Mouse (Mus musculus) MEL (cell line): Measurements from ENCODE around the gene Trank1.

ENCODE experiments used
- CTCF ChIP-seq, 3 experiments: IDR thresholded peaks in 2 of 3; conservative IDR thresholded peaks in 1 of 3; 2 replicates each; pipeline ENCODE4 v1.5.1; 2011 to 2012; ENCODE audit warnings: low read length in 3 of 3, low read depth in 2 of 3, mild to moderate bottlenecking in 2 of 3, improper control_type of control experiment in 1 of 3, inconsistent platforms in 1 of 3, mixed read lengths in 1 of 3, moderate library complexity in 1 of 3; ENCODE audit not compliant: control insufficient read depth in 1 of 3, insufficient read depth in 1 of 3, poor library complexity in 1 of 3, severe bottlenecking in 1 of 3
- POLR2A ChIP-seq, 2 experiments: IDR thresholded peaks; 2 replicates each; pipeline ENCODE4 v1.6.1; 2011 to 2012; ENCODE audit warnings: low read length in 2 of 2, mild to moderate bottlenecking in 2 of 2, control low read depth in 1 of 2, improper control_type of control experiment in 1 of 2, low read depth in 1 of 2, moderate library complexity in 1 of 2; ENCODE audit not compliant: control insufficient read depth in 1 of 2, insufficient read depth in 1 of 2, poor library complexity in 1 of 2
- RCOR1 ChIP-seq: IDR thresholded peaks from 2 replicates; pipeline ENCODE4 v1.6.1; 2012; ENCODE audit warnings: low read depth, mild to moderate bottlenecking, inconsistent platforms, low read length, improper control_type of control experiment
- TAL1 ChIP-seq: IDR thresholded peaks from 2 replicates; pipeline ENCODE4 v1.6.1; 2012; ENCODE audit warnings: mild to moderate bottlenecking, inconsistent platforms, low read length, moderate library complexity, mixed read lengths

- no peak for TF ChIP-seq RCOR1
- no peak for TF ChIP-seq POLR2A (IDR thresholded peaks at IDR 0.05; ENCODE audit: control insufficient read depth in 1 of 2, insufficient read depth in 1 of 2, low read depth in 1 of 2, low read length in 2 of 2, poor library complexity in 1 of 2)
- no peak for TF ChIP-seq TAL1
- TF ChIP-seq CTCF (IDR thresholded peaks at IDR 0.05 in 2 of 3, conservative IDR thresholded peaks at IDR 0.05 in 1 of 3; ENCODE audit: control insufficient read depth in 1 of 3, insufficient read depth in 1 of 3, low read depth in 2 of 3, low read length in 3 of 3, poor library complexity in 1 of 3, severe bottlenecking in 1 of 3): no peak
These were observed 110.3 kb downstream of the Trank1 start for GRCm38 (mm10) chr9:111421862-111422261.
